Mouse (Mus musculus): Measurements from ENCODE around the gene Neo1.

- TF ChIP-seq CTCF (IDR thresholded peaks at IDR 0.05; ENCODE audit: low read depth, low read length) (no peak), POLR2A (IDR thresholded peaks at IDR 0.05; ENCODE audit: extremely low read depth, insufficient read depth, low read length) (no peak)
Measured at GRCm38 (mm10) chr9:59072076-59072777, 36.0 kb upstream of the Neo1 start.

Measured in liver, adult 2 months (tissue).